Comparison of ENCODE assay signal across 1 mouse cellular context in the genomic region with DNA sequence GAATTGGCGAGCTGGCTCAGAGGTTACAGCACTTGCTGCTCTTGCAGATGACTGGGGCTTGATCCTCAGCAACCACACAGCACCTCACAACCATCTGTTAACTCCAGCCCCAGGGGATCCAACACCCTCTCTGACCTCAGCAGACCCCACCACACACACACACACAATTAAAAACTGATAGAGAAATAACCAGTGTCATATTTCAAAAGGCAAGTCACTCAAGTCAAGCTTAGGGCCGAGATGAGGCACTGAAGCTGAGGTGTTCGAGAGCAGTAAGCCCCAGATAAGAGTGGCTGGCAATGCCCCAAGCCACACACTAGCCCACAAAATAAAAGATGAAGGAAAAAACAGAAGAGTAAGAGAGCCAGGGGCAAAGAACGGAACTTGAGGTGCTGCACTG.
TF ChIP-seq lines count a peak whose summit lies in the region.

No protein-coding gene starts in this region.

TF ChIP-seq in MEL, 35 proteins besides CTCF, POLR2A, EP300 and RAD21 (continued from another document):
- TF ChIP-seq KAT2A (conservative IDR thresholded peaks at IDR 0.05; ENCODE audit: low read depth, low read length) (peak; percentile 57), MXI1 (IDR thresholded peaks at IDR 0.05; ENCODE audit: low read depth, low read length) (peak; percentile 78; the same call in 1 of the 2 replicates), TBP (IDR thresholded peaks at IDR 0.05; ENCODE audit: low read depth, low read length) (peak; percentile 80), CHD2 (IDR thresholded peaks at IDR 0.05; ENCODE audit: low read length) (peak; percentile 72), E2F4 (IDR thresholded peaks at IDR 0.05; ENCODE audit: borderline replicate concordance, low read depth, low read length) (no peak), MAX (IDR thresholded peaks at IDR 0.05; ENCODE audit: low read length) (peak; percentile 66), TCF12 (IDR thresholded peaks at IDR 0.05; ENCODE audit: low read depth, low read length) (peak; percentile 99), RCOR1 (IDR thresholded peaks at IDR 0.05; ENCODE audit: low read depth, low read length) (peak; percentile 97), GATA1 (IDR thresholded peaks at IDR 0.05; ENCODE audit: low read depth, low read length) (peak; percentile 99), ZKSCAN1 (IDR thresholded peaks at IDR 0.05; ENCODE audit: low read depth, low read length) (0 out of 2 replicates have a peak, but pooled peaks have one; percentile 51), MAZ (IDR thresholded peaks at IDR 0.05; ENCODE audit: low read depth, low read length) (peak; percentile 98), ELF1 (IDR thresholded peaks at IDR 0.05; ENCODE audit: low read depth, low read length) (peak; percentile 51; the same call in 1 of the 2 replicates), MYB (IDR thresholded peaks at IDR 0.05; ENCODE audit: low read depth, low read length) (peak; percentile 93), SIN3A (IDR thresholded peaks at IDR 0.05; ENCODE audit: low read length) (peak; percentile 98), SMC3 (IDR thresholded peaks at IDR 0.05; ENCODE audit: low read depth, low read length) (no peak; the same call in 1 of the 2 replicates), POLR2AphosphoS2 (IDR thresholded peaks at IDR 0.05; ENCODE audit: low read length) (peak; percentile 90), CHD1 (IDR thresholded peaks at IDR 0.05; ENCODE audit: low read depth, low read length) (no peak), GABPA (IDR thresholded peaks at IDR 0.05; ENCODE audit: low read depth, low read length) (no peak), HCFC1 (IDR thresholded peaks at IDR 0.05; ENCODE audit: low read depth, low read length) (peak; percentile 62), UBTF (IDR thresholded peaks at IDR 0.05; ENCODE audit: borderline replicate concordance, insufficient read depth, low read depth, low read length) (no peak), JUND (IDR thresholded peaks at IDR 0.05; ENCODE audit: low read depth, low read length) (peak; percentile 89), ZNF384 (IDR thresholded peaks at IDR 0.05; ENCODE audit: low read depth, low read length) (peak; percentile 90), TAL1 (IDR thresholded peaks at IDR 0.05; ENCODE audit: low read length) (peak; percentile 91), ETS1 (IDR thresholded peaks at IDR 0.05; ENCODE audit: low read depth, low read length) (peak; percentile 98), MYC (IDR thresholded peaks at IDR 0.05; ENCODE audit: low read depth, low read length) (peak; percentile 89), ZMIZ1 (IDR thresholded peaks at IDR 0.05; ENCODE audit: low read depth, low read length) (peak; percentile 71), USF2 (IDR thresholded peaks at IDR 0.05; ENCODE audit: borderline replicate concordance in 1 of 2, insufficient read depth in 1 of 2, low read depth in 1 of 2, low read length in 2 of 2) (no peak), USF1 (IDR thresholded peaks at IDR 0.05; ENCODE audit: low read depth, low read length) (0 out of 2 replicates have a peak, but pooled peaks have one; percentile 18), BHLHE40 (IDR thresholded peaks at IDR 0.05; ENCODE audit: borderline replicate concordance, low read depth, low read length) (peak; percentile 87), NRF1 (IDR thresholded peaks at IDR 0.05; ENCODE audit: insufficient read depth, low read depth, low read length, poor library complexity, severe bottlenecking) (no peak), ZC3H11A (IDR thresholded peaks at IDR 0.05; ENCODE audit: low read depth, low read length) (peak; percentile 3; the same call in 1 of the 2 replicates)
